Mouse (Mus musculus) thymus, postnatal 10 days (tissue): ENCODE data around the gene Actr6.
A peak's percentile ranks its signal among the peaks of the same experiment; 100 is the strongest.

Experiments
- DNase-seq, 2 experiments: peaks; one replicate each; pipeline ENCODE4 v3.0.0; 2021; ENCODE audit warnings: low spot score in 2 of 2

The Actr6 gene

DNA sequence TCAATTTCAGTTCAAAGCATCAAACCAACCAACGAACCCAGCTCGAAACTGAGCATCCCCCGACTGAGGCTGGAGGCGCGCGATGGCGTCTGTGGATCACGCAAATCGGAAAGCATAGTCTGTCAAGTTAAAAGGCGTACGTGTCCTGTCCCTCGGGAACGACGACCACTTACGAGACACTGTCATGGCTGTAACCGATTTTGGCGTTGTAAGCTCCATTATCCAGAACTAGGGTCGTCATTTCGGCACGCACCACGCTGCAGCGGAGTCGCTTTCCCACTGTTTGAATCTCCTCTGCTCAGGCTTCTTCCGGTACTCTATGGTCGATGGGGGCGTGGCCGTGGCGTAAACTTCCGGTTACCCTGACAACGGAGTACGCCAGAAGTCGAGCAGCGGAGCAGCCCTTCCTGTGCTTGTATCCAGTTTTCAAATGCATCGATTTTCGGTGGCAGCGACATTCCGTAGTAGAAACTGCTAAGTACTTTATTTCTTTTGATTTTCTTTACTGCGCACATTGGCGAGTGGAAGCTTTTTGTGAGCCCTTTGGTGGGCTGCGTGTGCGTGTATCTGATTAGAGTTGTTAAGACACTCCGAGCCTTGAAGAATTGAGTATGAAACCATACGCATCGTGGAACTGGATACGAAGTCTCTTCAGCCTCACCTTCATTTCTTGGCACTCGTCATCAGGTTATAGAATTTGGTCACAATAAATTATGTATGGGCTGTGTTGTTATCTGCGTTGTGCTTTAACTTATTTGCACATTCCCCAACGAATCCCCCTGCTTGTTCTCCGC is at the start of gene Actr6:
Gene Actr6, minus strand, starts transcription at position 295 of the 794 bp plus-strand sequence.
- peak; percentile 90 to 92 for DNase-seq

DNA sequence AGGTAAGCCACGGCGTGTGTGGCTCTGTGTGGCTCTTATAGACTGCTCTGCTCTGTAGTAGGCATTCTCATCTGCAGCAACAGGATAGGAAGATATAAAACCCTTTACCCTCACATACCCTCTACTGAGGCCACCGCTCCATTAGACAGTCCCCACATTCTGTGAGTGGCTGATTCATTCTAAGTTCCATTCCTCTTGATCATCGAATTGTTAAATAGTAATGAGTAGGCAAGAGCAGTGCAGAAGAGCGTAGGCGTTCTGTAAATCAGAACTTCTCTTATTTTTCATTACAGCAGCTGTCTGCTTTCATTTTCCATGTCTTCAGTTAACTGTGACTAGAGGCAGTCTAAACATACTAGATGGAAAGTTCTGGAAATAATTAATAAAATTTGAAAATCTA is 43.9 kb upstream of the Actr6 start:
- no peak for DNase-seq

DNA sequence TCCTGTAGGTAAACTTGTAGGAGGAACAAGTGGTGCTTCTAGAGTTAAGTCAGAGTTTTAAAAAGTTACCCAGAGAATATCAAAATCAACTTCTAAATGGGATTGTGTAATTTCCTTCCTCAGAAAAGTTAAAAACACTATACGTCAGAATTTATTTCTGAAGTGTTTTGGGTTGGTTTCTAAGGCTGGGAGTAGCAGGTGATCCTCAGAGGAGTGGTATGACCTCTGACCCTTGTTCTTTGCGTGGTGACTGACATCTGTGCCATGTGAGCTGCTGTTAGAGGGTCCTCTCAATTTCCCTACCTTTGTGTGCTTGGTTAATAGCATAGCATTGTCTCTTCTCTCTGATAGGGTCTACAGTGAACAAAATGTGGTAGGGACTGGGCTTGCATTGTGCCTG is 39.8 kb upstream of the Actr6 start:
- DNase-seq = no peak

DNA sequence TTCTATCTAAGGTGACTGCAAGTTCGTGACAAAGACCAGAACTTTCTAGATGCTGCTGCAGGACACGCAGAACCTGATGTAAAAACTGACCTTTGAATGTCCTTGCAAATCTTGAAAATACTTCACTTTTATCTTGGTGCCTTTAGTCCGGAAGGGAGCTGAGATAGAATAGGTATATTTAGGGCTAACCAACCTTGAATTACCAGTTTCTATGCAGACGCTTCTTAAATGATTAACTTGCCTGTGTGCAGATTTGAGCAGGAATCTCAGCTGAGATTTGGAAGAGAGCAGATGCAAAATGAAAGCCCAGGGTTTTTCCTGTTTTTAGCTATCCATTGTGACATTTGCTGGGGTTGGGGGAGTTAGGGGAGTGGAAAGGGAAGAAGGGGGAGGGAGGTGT is 37.0 kb upstream of the Actr6 start:
- DNase-seq = no peak

DNA sequence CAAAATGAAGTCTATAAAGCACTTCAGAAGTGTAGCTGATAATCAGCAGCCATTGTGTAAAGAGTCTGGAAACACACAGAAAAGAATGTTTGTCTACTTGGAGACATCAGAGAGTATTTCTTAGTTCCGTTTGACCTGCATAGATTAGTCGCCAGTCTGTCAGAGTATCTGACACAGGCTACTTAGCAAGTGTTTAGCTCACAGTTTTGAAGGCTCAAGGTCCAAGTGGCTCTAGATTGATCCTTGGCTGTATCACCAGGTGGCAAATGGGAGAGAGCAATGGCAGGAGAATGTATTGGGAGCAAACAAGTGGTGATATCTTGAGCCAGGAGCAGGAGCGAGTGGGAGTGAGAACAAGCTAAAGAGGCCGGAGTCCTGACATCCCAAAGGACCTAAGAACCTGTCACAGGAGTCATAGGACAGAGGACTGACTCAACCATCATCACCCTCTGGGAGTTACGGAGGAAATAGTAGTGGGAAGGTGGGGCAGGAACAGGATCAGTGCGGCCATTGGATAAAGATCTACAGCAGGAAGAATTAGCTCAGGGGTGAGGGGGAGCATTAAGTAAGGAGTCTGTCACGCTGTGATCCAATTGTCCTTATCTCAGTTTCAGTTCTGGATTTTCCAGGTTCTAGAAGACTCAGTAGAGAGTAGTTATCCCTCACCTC is 36.4 kb upstream of the Actr6 start:
- DNase-seq = no peak

DNA sequence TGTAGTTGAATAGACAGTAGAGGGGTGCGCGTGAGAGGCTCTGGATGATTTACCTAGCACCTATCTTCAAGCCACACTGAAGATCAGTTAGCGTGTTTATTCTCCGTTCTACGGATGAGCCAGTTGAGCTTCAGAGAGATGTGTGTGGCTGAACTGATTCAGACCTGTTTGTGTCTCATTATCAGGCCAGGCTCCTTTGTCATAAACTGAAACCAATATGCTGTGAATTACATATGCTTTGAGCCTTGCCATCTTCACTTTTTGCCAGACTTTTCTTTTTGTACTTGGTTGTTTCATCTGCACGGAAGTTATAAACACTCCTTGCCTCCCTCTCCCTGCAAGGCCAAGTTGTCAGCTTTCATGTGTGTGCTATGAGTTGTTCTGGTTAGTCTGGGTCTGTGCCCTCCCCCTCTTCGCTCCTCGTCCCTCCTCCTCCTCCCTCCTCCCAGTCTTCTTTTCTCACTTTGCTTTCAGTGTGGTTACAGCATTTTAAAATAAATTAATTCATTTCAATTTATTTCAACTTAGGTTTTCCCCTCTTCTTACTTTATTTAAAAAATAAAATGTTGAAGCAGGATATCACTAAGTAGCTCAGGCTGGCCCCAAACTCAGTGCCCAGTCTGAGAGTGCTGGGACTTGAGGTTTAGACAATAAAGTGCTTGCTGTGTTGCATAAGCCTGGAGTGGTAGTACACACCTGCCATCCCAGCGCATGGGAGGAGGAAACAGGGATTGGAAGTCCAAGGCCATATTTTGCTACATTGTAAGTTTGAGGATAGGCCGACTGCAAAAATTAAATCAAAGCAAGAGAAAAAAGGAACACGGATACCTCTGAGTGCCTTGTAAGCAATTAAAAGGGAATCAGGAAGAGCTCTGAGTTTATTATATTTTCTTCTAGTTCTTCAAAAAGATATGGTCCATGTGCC is 34.0 kb upstream of the Actr6 start:
- DNase-seq = peak in 1 of 2 experiments; percentile 16

DNA sequence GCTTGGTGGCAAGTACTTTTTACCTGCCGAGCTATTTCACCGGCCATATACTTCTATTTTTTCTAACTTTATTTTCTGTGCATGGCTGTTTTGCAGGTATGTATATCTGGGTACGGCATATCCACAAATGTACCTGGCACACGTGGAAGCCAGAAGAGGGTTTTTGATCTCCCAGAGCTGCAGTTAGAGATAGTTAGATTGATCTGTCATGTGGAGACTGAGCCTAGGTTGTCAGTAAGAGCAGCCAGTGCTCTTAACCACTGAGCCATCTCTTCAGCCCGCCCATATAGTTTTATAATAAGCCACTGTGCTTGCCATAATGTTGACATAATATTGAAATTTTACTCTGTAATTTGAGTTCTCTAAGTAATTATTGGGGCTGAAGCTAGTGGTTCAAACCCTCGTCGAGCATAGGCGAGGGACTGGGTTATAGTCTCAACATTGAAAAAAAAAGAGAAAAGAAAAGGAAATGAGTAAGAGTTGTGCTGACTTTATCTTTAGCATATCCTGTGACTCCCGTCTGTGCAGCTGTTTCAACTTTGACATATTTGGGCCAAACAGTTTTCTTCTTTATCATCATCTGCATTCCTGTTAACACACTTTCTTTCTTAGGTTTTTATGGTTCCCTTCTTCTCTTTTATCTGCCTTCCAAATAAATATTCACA is 32.5 kb upstream of the Actr6 start:
- peak in 1 of 2 experiments; percentile 18 for DNase-seq

DNA sequence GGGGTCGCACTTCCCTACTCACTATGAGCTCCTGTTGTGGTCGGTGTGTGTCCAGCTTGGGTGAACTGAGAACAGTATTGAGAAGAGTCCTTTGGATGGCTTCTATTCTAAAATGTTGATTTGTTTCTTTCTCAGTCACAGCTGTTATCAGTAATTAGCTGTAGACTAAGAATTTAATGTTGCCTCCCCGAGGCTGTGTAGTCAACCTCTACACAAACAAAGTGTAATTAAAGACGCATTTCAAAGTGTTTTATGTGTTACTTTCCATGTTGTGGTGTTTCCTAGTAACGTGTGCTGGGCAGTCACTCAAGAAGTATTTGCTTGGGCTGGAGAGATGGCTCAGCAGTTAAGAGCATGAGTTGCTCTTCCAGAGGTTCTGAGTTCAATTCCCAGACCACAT is 28.7 kb upstream of the Actr6 start:
- DNase-seq = no peak

DNA sequence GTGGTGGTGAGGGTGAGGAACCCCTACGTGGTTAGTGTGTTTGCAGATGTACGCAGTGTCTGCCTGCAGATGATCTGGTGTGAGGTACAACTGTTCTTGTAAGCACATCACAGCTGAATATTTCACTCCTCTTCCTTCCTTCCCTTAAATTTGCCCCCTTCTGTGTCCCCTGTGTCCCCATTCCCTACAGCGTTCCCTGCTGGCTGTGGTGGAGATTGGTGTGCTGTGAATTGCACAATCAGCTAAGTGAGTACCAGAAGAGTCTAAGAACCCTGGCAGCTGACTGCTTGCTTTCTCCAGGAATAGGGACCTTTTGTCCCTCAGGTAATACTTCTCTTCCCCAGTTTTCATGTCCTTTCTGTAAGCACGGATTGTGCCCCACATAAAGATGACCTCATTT is 23.1 kb upstream of the Actr6 start:
- DNase-seq = no peak

DNA sequence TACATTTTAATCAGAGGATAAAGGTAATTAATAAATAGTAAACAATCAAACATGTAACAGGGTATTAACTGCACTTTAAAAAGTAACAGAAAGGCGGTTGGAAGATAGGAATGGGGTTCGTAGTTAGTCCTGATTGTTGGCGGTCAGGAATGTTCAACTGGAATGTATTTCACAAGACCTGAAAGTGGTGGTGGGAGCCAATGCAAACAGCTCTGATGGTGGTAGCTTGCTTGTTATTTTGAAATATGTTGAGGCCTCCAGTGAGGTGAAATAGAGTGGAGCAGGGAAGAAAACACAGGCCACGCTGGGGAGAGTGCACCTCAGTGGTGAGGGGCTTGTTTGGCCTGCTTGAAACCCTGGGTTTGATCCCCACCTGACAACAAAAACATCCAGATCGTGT is 19.0 kb upstream of the Actr6 start:
- DNase-seq = no peak

DNA sequence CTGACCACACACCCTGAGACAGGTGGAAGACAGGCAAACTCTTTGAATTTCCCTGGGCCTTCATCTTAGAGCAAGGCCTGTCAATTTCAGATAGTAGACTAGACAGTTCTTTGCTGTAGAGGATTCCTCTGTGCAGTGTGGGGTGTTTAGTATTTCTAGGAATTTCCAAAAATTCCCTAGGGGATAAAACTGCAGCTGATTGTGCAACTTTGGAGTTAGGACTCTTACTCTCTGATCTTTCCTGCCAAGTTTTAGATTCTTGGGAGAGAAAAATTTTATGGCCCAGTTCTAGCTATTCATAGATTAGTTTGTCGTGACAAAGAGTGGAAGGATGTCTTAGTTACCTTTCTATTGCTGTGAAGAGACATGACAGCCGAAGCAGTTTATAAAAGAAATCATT is 16.5 kb upstream of the Actr6 start:
- no peak for DNase-seq

DNA sequence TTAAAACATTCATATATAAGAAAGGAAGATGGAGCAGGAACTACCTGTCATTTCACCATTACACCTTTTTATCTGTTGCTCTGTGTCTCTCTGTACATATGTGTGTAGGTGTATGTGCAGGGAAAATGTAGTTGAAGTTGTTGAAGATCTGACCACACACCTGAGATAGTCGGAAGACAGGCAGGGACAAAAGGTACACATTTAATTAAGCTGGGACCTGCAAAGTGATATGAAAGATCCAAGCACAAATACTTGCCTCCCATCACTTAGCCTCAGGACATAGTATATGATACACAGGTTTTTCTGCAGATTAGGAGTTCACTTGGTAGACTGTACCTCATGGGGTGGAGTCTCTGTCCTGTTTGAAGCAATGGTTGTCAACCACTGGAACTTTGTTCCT is 15.8 kb upstream of the Actr6 start:
- DNase-seq = no peak

DNA sequence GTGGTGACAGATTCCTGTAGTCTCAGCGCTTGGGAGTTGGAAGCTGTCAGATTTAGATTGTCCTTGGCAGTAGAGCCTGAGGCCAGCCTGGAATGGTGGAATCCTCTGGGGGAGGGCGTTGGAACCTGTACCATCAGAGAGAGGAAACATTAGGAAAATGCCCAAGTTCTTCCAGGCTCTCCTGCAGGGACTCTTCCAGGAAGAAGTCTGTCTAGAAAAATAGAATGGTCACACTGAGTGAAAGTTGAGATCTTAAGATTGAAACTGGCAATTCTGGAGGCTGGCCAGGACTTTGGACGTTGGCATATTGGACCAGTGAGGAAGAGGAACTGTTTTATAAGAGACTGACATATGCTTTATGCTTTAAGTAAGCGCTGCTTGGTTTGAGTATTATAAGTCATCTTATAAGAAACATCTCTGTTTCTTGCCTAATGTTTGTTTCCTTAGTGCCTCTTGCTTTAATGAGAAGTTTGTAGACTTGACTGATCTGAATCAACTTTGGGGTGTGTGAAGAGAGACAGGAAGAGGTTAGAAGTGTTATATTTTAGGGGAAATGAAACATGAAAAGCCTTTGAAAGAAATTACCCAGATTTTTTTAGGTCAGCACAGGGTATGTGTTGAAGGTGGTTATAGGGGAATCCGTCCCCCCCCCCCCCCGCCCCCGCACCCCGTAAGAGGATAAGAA is 15.3 kb upstream of the Actr6 start:
- DNase-seq = no peak

DNA sequence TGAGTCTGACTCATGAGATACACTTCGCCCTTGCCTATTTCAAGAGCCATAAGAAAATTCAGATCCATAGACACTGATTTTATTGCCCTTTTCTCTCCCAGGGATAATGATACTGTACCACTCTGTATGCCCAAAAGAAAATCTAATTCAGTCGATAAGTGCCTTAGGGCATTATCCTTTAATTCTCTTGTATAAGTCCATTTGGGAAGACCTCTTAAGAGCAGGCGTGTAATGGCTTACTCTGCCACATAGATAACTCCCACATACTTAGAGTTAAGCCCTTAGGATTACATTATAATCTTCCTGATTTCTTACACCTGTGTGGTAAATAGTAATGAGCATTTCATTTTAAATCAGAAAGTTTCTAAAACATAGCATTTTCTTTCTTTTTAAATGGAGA is 14.5 kb upstream of the Actr6 start:
- no peak for DNase-seq

DNA sequence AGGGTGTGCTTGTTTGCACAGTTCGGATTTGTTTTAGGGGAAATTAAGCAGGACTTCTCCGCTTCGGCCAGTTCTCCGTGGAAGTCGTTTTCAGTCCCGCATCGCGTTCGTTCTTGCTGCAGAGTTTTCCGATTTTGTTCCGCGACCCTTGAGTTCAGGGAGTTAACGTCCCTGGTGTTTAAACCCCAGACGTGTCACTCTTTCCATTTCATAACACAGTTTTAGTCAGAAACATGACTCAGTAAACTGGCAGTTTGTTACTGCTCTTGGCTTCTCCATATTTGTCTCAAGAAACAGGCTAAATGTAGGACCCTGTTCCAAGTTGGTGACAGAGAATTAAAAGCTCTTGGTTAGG is 13.5 kb upstream of the Actr6 start:
- no peak for DNase-seq

DNA sequence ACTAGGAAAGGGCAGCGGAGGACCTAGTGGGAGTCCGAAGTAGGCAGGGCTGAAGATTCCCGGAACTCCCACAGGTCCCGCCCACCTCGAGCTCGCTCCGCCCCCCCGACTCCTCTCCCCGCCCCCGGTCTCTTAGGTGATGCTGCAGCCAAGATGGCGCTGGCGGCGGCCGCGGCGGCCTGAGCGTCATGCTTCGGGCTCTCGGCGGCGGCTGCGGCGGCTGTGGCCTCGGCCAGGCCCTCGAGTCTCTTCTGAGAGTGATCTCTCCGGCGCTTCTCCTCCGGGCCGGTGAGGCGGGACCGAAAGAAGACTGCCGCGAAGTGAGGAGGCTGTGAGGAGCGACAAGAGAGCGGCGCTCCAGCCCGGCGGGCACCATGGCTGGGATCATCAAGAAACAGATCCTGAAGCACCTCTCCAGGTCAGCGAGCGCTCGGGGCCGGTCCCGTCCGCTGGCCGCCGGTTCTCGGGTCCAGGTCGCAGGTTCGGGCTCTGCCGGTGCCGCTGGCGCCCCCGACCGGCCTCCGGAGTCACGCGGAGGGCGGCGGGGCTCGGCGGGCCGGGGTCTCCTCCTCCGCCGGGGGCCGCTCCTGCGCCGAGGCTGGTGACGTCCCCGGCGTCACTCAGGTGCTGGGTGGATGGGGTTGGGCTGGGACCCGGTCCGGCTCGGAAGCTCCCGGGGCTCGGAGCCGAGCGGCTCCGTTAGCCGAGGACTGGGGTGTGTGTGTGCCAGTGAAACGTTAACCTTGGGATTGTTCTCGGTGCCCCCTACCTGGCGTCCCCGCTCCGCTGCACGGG is 13.0 kb upstream of the Actr6 start, which contains the start of gene Uhrf1bp1l:
Gene Uhrf1bp1l, plus strand, starts transcription at position 121 of the 795 bp plus-strand sequence.
- peak; percentile 76 to 91 for DNase-seq

DNA sequence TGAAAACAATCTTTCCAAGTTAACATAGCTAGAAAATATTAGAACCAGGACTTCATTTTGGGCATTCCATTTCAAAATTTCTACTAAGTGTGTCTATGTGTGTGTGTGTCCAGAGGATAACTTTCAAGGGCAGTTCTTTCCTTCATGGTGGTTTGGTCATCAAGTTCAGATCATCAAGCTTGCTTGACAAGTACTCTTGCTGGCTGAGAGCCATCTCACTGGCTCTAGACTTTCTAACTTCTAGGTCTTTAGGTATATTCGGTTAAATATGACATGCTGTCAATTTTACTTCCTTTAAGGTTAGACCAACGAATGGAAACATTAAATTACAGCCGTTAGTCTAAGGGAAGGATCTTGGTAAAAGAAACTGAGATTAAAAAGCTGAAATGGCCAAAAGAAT is 12.2 kb upstream of the Actr6 start:
- DNase-seq = no peak

DNA sequence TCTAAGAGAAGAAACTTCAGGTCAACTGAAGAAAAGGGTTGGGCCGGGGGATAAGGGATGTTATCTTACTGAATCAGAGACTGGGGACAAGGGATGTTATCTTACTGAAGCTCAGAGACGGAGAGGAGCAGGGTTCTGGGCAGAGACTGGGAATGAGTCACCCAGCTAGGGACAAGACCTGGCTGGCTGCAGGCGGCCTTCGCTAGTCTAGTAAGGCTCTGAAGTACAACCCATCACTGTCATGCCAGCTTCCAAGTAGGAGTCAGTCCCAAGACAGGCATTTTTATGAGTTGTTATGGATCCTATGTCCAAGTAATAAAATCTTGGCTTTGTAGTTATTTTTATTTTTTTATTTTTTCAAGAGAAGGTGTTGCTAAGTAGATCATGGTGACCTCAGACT is 11.2 kb upstream of the Actr6 start:
- no peak for DNase-seq

DNA sequence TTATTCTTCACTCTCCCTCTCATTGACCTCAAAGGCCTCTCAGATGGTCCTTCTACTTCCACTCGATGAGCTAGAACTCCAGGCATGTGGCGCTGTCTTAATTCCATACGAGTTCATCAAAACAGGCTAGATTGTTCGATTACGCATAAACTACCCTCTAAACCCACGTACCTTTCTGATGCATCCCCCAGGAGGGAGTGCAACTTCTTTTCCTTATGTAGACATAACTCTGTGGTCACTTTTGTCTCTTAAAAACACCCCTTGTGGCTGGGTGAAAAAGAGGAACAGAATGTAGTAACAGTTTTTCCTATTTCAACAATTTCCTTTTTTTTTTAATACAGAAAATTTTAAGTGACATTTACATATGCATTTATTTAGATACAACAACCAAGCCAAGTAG is 8.9 kb upstream of the Actr6 start:
- DNase-seq = no peak

DNA sequence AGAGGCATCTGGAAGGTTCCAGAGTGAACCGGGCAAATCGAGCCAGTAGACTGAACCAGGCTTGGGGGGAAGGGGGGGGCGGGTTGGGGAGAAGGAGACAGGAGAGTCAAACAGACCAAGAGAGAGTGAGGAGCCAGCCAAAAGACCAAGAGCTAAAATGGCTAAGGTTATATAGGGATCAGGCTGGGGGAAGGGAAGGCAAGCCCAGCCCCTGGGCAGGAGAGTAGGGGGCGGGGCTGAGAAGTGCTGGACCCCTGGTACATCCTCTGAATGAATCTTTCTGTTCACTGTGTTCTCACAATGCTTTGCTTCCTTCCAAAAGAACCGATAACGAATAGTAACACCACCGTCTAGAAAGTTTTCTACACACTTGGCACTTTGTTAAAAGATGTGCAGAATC is 7.6 kb upstream of the Actr6 start:
- no peak for DNase-seq
